Mouse (Mus musculus) CH12.LX (cell line): ENCODE measurements around the gene Wbp2. TPM values are rescaled to one million over a fixed set of nuclear protein-coding genes. Genes with fewer than 3 reads are reported as not detected.
A peak's percentile ranks its signal among the peaks of the same experiment; 100 is the strongest.

Experiments
- DNase-seq: peaks from one replicate; pipeline ENCODE4 v3.0.0-alpha.2; 2013; ENCODE audit errors: extremely low read depth
- H3K27ac ChIP-seq: 2 replicates; pipeline ENCODE4 v1.5.1; 2012; ENCODE audit warnings: low read depth, mild to moderate bottlenecking, control low read depth, moderate library complexity; ENCODE audit not compliant: insufficient read depth
- H3K27me3 ChIP-seq: replicated peaks from 2 replicates; pipeline ENCODE3; 2012; ENCODE audit warnings: inconsistent platforms
- H3K36me3 ChIP-seq, 2 experiments: replicated peaks in 1 of 2; 2 replicates each; pipeline versions ENCODE3 to v1.6.1; 2012; ENCODE audit warnings: inconsistent platforms in 1 of 2, low read length in 1 of 2, mild to moderate bottlenecking in 1 of 2, mixed read lengths in 1 of 2, moderate library complexity in 1 of 2; ENCODE audit not compliant: control insufficient read depth in 1 of 2, insufficient read depth in 1 of 2
- H3K4me1 ChIP-seq, 2 experiments: 2 replicates each; pipeline ENCODE4 v1.6.1; 2012; ENCODE audit warnings: inconsistent platforms in 1 of 2, moderate library complexity in 1 of 2; ENCODE audit not compliant: insufficient read depth in 2 of 2, control insufficient read depth in 1 of 2
- H3K4me2 ChIP-seq: 2 replicates; pipeline ENCODE4 v1.6.1; 2012; ENCODE audit warnings: low read depth, mild to moderate bottlenecking, control low read depth; ENCODE audit not compliant: poor library complexity, insufficient read depth, severe bottlenecking
- H3K4me3 ChIP-seq, 3 experiments: fragments of 150-350 bp in 1 of 3; sonication (generic) in 1 of 3; replicated peaks in 1 of 3; 2 replicates each; pipeline versions ENCODE3 to v1.5.1; 2011 to 2012; ENCODE audit warnings: low read depth in 2 of 3, low read length in 2 of 3, mild to moderate bottlenecking in 2 of 3, moderate library complexity in 2 of 3, control low read depth in 1 of 3, improper control_type of control experiment in 1 of 3, inconsistent platforms in 1 of 3, mixed read lengths in 1 of 3; ENCODE audit not compliant: poor library complexity in 1 of 3
- H3K79me2 ChIP-seq: replicated peaks from 2 replicates; pipeline ENCODE4 v1.6.1; 2012; ENCODE audit warnings: mild to moderate bottlenecking, moderate library complexity; ENCODE audit not compliant: control insufficient read depth, poor library complexity, insufficient read depth, severe bottlenecking; ENCODE audit errors: extremely low read depth
- H3K9ac ChIP-seq: 2 replicates; pipeline ENCODE4 v1.6.1; 2012; ENCODE audit warnings: low read depth, mild to moderate bottlenecking, control low read depth, moderate library complexity; ENCODE audit not compliant: insufficient read depth
- H3K9me3 ChIP-seq: replicated peaks from 2 replicates; pipeline ENCODE3; 2012; ENCODE audit warnings: low read length, inconsistent platforms, mixed read lengths
- CHD1 ChIP-seq: IDR thresholded peaks from 2 replicates; pipeline ENCODE4 v1.6.1; 2012; ENCODE audit warnings: low read depth, low read length, improper control_type of control experiment, inconsistent platforms
- CTCF ChIP-seq, 2 experiments: IDR thresholded peaks in 1 of 2; conservative IDR thresholded peaks in 1 of 2; 2 replicates each; pipeline ENCODE4 v1.5.1; 2011 to 2012; ENCODE audit warnings: low read depth in 2 of 2, low read length in 2 of 2, improper control_type of control experiment in 1 of 2, inconsistent platforms in 1 of 2, mild to moderate bottlenecking in 1 of 2, moderate library complexity in 1 of 2
- JUND ChIP-seq: conservative IDR thresholded peaks from 2 replicates; pipeline ENCODE4 v1.6.1; 2011; ENCODE audit warnings: low read depth, low read length, improper control_type of control experiment
- MYC ChIP-seq: IDR thresholded peaks from 2 replicates; pipeline ENCODE4 v1.6.1; 2011; ENCODE audit warnings: low read depth, mild to moderate bottlenecking, improper control_type of control experiment, low read length
- RAD21 ChIP-seq: IDR thresholded peaks from 2 replicates; pipeline ENCODE4 v1.6.1; 2011; ENCODE audit warnings: low read depth, mild to moderate bottlenecking, low read length, improper control_type of control experiment, moderate library complexity
- RCOR1 ChIP-seq: conservative IDR thresholded peaks from 2 replicates; pipeline ENCODE4 v1.6.1; 2012; ENCODE audit warnings: low read depth, mild to moderate bottlenecking, inconsistent platforms, low read length, improper control_type of control experiment
- SMC3 ChIP-seq: IDR thresholded peaks from 2 replicates; pipeline ENCODE4 v1.6.1; 2011; ENCODE audit warnings: low read depth, low read length, improper control_type of control experiment
- TCF12 ChIP-seq: IDR thresholded peaks from 2 replicates; pipeline ENCODE4 v1.6.1; 2014; ENCODE audit warnings: low read depth, mild to moderate bottlenecking, inconsistent platforms, low read length, improper control_type of control experiment
- USF2 ChIP-seq: conservative IDR thresholded peaks from 2 replicates; pipeline ENCODE4 v1.6.1; 2011; ENCODE audit warnings: low read depth, low read length, improper control_type of control experiment
- ZMIZ1 ChIP-seq: IDR thresholded peaks from 2 replicates; pipeline ENCODE4 v1.6.1; 2012; ENCODE audit warnings: low read depth, mild to moderate bottlenecking, inconsistent platforms, low read length, improper control_type of control experiment
- dilution Hi-C: fragments of 300-500 bp; cut with MboI; formaldehyde crosslinking; loops from 2 replicates; pipeline ENCODE4 v1.14.3; 2020; ENCODE audit warnings: low sequenced_read_pairs; ENCODE audit not compliant: extremely low pct_unique_long_range_greater_than_20kb, extremely low pct_ligation_motif_present
- in situ Hi-C: fragments of 300-500 bp; cut with MboI; formaldehyde crosslinking; loops from 3 replicates; pipeline ENCODE4 v1.14.3; 2019; ENCODE audit warnings: low sequenced_read_pairs, low pct_ligation_motif_present, low pct_unique_long_range_greater_than_20kb, mixed read lengths
- polyA plus RNA-seq: library from polyadenylated mRNA; unstranded; fragments of >175 nt; gene quantifications from 2 replicates; pipeline ENCODE4 v1.2.1, GENCODE M21; 2012; ENCODE audit warnings: low read depth; ENCODE audit not compliant: insufficient read length
- total RNA-seq, 2 experiments: library from RNA; depleted of rRNA; stranded (reverse); fragments of 300-350 nt in 1 of 2; fragments of >200 nt in 1 of 2; gene quantifications; 2 replicates each; pipeline ENCODE4 v1.2.3; 2012 to 2014

Wbp2 gene
- total and polyA plus RNA-seq, 3 experiments = 15.2 to 97.1 (median 30.7) TPM

DNA sequence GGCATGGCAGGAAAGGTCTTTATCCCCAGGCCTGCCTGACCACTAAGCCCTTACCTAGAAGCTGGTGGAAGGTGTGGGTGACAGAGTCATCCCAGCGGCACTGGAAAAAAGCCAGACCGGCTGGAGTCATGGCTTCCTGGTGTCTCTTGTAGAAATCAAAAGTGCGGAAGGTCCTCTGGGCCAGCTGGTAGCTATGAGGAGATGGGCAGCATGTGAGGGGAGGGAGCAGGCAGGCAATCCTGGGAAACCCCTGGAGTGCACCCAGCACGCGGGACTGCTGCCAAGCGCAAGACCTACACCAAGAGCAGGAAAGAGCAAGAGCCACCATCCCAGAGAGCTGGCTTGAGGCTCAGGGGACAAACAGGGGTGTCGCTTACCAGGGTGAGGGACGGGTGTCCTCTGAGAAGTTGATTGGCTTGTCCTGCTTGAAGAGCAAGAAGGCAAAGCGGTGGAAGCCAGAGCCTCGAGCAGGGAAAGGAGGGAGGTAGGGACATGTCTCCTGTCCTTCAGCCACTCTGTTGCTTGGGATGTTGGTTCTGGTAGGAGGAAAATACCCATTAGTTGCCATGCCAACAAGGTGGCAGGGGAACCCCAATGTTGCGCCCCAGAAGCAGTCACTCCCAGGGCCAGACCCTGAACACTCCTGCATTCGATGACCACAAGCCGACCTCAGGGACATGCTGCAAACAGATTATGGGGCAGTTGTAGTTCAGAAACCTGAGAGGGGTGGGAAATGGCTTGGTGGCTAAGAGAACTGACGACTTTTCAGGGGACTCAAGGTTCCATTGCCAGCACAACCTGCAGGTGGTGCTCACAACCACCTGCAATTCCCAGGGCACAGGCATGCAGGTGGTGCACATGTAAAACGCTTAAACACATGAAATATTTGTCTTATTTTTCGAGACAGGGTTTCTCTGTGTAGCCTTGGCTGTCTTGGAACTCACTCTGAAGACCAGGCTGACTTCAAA is 45.9 kb upstream of the Wbp2 start:
- dilution Hi-C loops (no loop called here), in situ Hi-C loops (loop anchor here (5.0 kb wide), 1 partner anchor 45 kb away; the partner anchor contains the start of gene Wbp2)
- Histone ChIP-seq H3K27ac (no peak overlapping the region), H3K4me1 (peaks cover 14 to 35% of the 10 kb centered on the region in 2 experiments), H3K27me3 (no peaks in the 10 kb centered on the region), H3K4me3 (no peak overlapping the region), H3K79me2 (peaks cover 15% of the 10 kb centered on the region), H3K4me2 (no peak overlapping the region), H3K36me3 (peaks cover 44 to 70% of the 10 kb centered on the region in 2 experiments), H3K9me3 (no peaks in the 10 kb centered on the region), H3K9ac (no peak overlapping the region)
- peak; percentile 61; the same call in 1 of the 2 replicates for TF ChIP-seq MYC
- peak in 1 of 2 experiments; percentile 55; a peak in 2 of 4 replicates for TF ChIP-seq CTCF (conservative IDR thresholded peaks at IDR 0.05 in 1 of 2, IDR thresholded peaks at IDR 0.05 in 1 of 2; ENCODE audit: low read depth in 2 of 2, low read length in 2 of 2)
- no peak for TF ChIP-seq USF2
- TF ChIP-seq RCOR1 = no peak
- TF ChIP-seq TCF12 = no peak
- peak; percentile 33 for TF ChIP-seq RAD21
- TF ChIP-seq JUND = no peak
- peak; percentile 17; the same call in 1 of the 2 replicates for TF ChIP-seq SMC3
- peak; percentile 37 for DNase-seq

DNA sequence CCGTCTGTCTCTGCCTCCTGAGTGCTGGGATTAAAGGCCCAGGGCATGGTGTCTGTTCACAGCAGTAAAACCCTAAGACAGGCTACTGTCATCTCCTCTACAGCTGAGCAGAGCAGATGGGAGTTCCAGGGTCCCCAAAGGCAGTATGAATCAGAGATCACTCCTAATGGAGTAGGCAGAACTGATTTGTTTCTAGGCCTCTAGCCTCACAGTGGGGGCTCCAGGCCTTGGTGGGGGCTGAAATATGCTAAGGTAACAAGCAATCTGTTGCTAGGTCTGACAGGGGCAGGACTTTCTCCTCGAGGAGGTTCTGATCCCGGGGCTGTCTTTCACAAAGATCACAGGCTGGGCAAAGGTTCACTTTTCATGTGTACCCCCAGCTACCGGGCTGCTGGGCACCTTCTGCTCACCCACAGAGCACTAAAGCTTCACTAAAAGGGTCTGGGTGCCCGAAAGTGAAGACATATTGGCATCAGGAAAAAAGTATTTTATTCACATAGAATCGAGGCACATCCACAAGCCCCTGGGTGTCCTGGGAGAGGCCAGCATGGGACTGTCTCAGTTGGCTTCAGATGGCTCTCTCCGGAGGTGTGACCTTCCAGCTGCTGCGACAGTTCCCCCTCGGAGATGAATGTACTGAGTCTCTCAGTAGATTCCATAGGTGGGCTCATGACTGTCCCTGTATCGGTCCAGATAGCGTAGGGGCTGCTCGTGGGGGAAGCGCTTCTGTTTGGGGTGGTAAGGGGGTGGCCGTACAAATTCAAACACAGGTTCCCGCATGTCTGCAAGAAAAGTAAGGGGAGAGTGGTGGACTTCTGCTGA is 44.8 kb upstream of the Wbp2 start:
- H3K27ac ChIP-seq = no peak overlapping the region
- H3K4me2 ChIP-seq = peak overlapping the region; percentile 19; the same call in 1 of the 2 replicates
- peak overlapping the region; percentile 25 for H3K9ac ChIP-seq
- dilution Hi-C loops (no loop called here), in situ Hi-C loops (loop anchor here (5.0 kb wide), 1 partner anchor 44 kb away; the partner anchor contains the start of gene Wbp2)
- H3K27me3 ChIP-seq = no peaks in the 10 kb centered on the region
- peaks cover 4% of the 10 kb centered on the region for H3K79me2 ChIP-seq
- peaks cover 10 to 24% of the 10 kb centered on the region in 2 experiments for H3K4me1 ChIP-seq
- no peak for DNase-seq
- H3K36me3 ChIP-seq = peaks cover 43 to 71% of the 10 kb centered on the region in 2 experiments
- TF ChIP-seq CHD1 = no peak
- TF ChIP-seq RAD21 = no peak
- TF ChIP-seq ZMIZ1 = no peak
- peak overlapping the region in 2 of 3 experiments; percentile 49 to 61 for H3K4me3 ChIP-seq
- no peaks in the 10 kb centered on the region for H3K9me3 ChIP-seq
